Mouse (Mus musculus): ENCODE measurements around the gene Cdk2ap2. TPM values are rescaled to one million over a fixed set of nuclear protein-coding genes. Genes with fewer than 3 reads are reported as not detected.

The Cdk2ap2 gene
- polyA plus RNA-seq, 3 experiments from 2014 or later: 329 to 406 (median 406) TPM

- no peak for ATAC-seq
Measured at GRCm38 (mm10) chr19:4140147-4140546, 43.2 kb downstream of the Cdk2ap2 start.

- no peak for ATAC-seq
Measured at GRCm38 (mm10) chr19:4142416-4143173, 45.6 kb downstream of the Cdk2ap2 start.

- ATAC-seq: no peak
Measured at GRCm38 (mm10) chr19:4143759-4144268, 46.8 kb downstream of the Cdk2ap2 start, which contains the start of gene Cabp4. Gene Cabp4, minus strand, starts transcription at chr19:4144033.

GRCm38 (mm10) chr19:4144550-4145498 is 47.8 kb downstream of the Cdk2ap2 start:
- ATAC-seq: no peak

- no peak for ATAC-seq
Measured at GRCm38 (mm10) chr19:4145936-4146335, 49.0 kb downstream of the Cdk2ap2 start.

- ATAC-seq: no peak
Measured at GRCm38 (mm10) chr19:4146366-4147021, 49.5 kb downstream of the Cdk2ap2 start.

GRCm38 (mm10) chr19:4147022-4147405 is 50.0 kb downstream of the Cdk2ap2 start:
- no peak for ATAC-seq

GRCm38 (mm10) chr19:4147782-4148490 is 51.0 kb downstream of the Cdk2ap2 start:
- no peak for ATAC-seq

GRCm38 (mm10) chr19:4148491-4148806 is 51.5 kb downstream of the Cdk2ap2 start, which contains the start of gene Coro1b:
Gene Coro1b, plus strand, starts transcription at chr19:4148619.
- peak; percentile 97 for ATAC-seq

Other genes with a start within 250 kb of the Cdk2ap2 start
- gene Chka, start 245.4 kb upstream of the Cdk2ap2 start, polyA plus RNA-seq (2017; shearing (Covaris generic)): 1 to 10 TPM; 1.6 to 4.9 (median 4.3) TPM
- gene Tcirg1, start 190.0 kb upstream of the Cdk2ap2 start, polyA plus RNA-seq (2017; shearing (Covaris generic)): 10 to 100 TPM; 57.2 to 85.0 (median 60.4) TPM
- gene Ndufs8, start 184.4 kb upstream of the Cdk2ap2 start, polyA plus RNA-seq (2017; shearing (Covaris generic)): 100 to 1,000 TPM; 219 to 266 (median 256) TPM
- gene Aldh3b1, start 167.4 kb upstream of the Cdk2ap2 start, polyA plus RNA-seq (2017; shearing (Covaris generic)): under 1 TPM in 1 of 3 experiments, not detected in 2; 0.36 TPM
- gene Unc93b1, start 162.0 kb upstream of the Cdk2ap2 start, polyA plus RNA-seq (2017; shearing (Covaris generic)): 10 to 100 TPM; 23.5 to 38.0 (median 26.2) TPM
- not detected for gene Aldh3b3, start 138.5 kb upstream of the Cdk2ap2 start, polyA plus RNA-seq (2017; shearing (Covaris generic))
- not detected for gene Aldh3b2, start 124.9 kb upstream of the Cdk2ap2 start, polyA plus RNA-seq (2017; shearing (Covaris generic))
- 1 to 10 TPM in 2 of 3 experiments, under 1 TPM in 1; 0.73 to 2.3 (median 2.2) TPM for gene Acy3, start 110.6 kb upstream of the Cdk2ap2 start, polyA plus RNA-seq (2017; shearing (Covaris generic))
- not detected for gene Tbx10, start 104.4 kb upstream of the Cdk2ap2 start, polyA plus RNA-seq (2017; shearing (Covaris generic))
- 10 to 100 TPM; 10.3 to 16.2 (median 15.9) TPM for gene Nudt8, start 96.6 kb upstream of the Cdk2ap2 start, polyA plus RNA-seq (2017; shearing (Covaris generic))
- under 1 TPM; 0.16 to 0.99 (median 0.44) TPM for gene Gm49405, start 96.6 kb upstream of the Cdk2ap2 start, polyA plus RNA-seq (2017; shearing (Covaris generic))
- 1 to 10 TPM in 2 of 3 experiments, under 1 TPM in 1; 0.31 to 2.8 (median 1.6) TPM for gene Doc2g, start 93.9 kb upstream of the Cdk2ap2 start, polyA plus RNA-seq (2017; shearing (Covaris generic))
- gene Ndufv1, start 84.4 kb upstream of the Cdk2ap2 start, polyA plus RNA-seq (2017; shearing (Covaris generic)): 100 to 1,000 TPM; 104 to 136 (median 114) TPM
- 100 to 1,000 TPM; 417 to 553 (median 508) TPM for gene Gstp1, start 59.2 kb upstream of the Cdk2ap2 start, polyA plus RNA-seq (2017; shearing (Covaris generic))
- gene Gstp2, start 51.2 kb upstream of the Cdk2ap2 start, polyA plus RNA-seq (2017; shearing (Covaris generic)): 10 to 100 TPM in 1 of 3 experiments, 1 to 10 TPM in 1, under 1 TPM in 1; 0.72 to 12.0 (median 5.0) TPM
- gene Gstp3, start 37.6 kb upstream of the Cdk2ap2 start, polyA plus RNA-seq (2017; shearing (Covaris generic)): 100 to 1,000 TPM; 178 to 293 (median 197) TPM
- gene Cabp2, start 15.6 kb upstream of the Cdk2ap2 start, polyA plus RNA-seq (2017; shearing (Covaris generic)): not detected
- 100 to 1,000 TPM in 1 of 3 experiments, 10 to 100 TPM in 2; 80.6 to 147 (median 88.8) TPM for gene Pitpnm1, start 2.8 kb downstream of the Cdk2ap2 start, polyA plus RNA-seq (2017; shearing (Covaris generic))
- gene Aip, start 28.7 kb downstream of the Cdk2ap2 start, polyA plus RNA-seq (2017; shearing (Covaris generic)): 100 to 1,000 TPM; 171 to 228 (median 197) TPM
- gene Gpr152, start 42.6 kb downstream of the Cdk2ap2 start, polyA plus RNA-seq (2017; shearing (Covaris generic)): under 1 TPM in 1 of 3 experiments, not detected in 2; 0.22 TPM
- gene Cabp4, start 46.9 kb downstream of the Cdk2ap2 start, polyA plus RNA-seq (2017; shearing (Covaris generic)): 1 to 10 TPM in 1 of 3 experiments, under 1 TPM in 2; 0.91 to 1.1 (median 0.97) TPM
- gene Coro1b, start 51.4 kb downstream of the Cdk2ap2 start, polyA plus RNA-seq (2017; shearing (Covaris generic)): 100 to 1,000 TPM; 228 to 269 (median 241) TPM
- gene Ptprcap, start 56.4 kb downstream of the Cdk2ap2 start, polyA plus RNA-seq (2017; shearing (Covaris generic)): 100 to 1,000 TPM; 802 to 889 (median 855) TPM
- 10 to 100 TPM; 26.3 to 35.3 (median 30.1) TPM for gene Rps6kb2, start 66.2 kb downstream of the Cdk2ap2 start, polyA plus RNA-seq (2017; shearing (Covaris generic))
- 10 to 100 TPM in 2 of 3 experiments, 1 to 10 TPM in 1; 5.2 to 12.9 (median 11.9) TPM for gene Carns1, start 78.3 kb downstream of the Cdk2ap2 start, polyA plus RNA-seq (2017; shearing (Covaris generic))
- 100 to 1,000 TPM; 608 to 658 (median 621) TPM for gene Tbc1d10c, start 94.1 kb downstream of the Cdk2ap2 start, polyA plus RNA-seq (2017; shearing (Covaris generic))
- 1,000 to 10,000 TPM in 1 of 3 experiments, 100 to 1,000 TPM in 2; 808 to 1,210 (median 823) TPM for gene Ppp1ca, start 94.9 kb downstream of the Cdk2ap2 start, polyA plus RNA-seq (2017; shearing (Covaris generic))
- 10 to 100 TPM; 43.6 to 63.0 (median 59.1) TPM for gene Rad9a, start 104.5 kb downstream of the Cdk2ap2 start, polyA plus RNA-seq (2017; shearing (Covaris generic))
- gene Clcf1, start 117.1 kb downstream of the Cdk2ap2 start, polyA plus RNA-seq (2017; shearing (Covaris generic)): 10 to 100 TPM; 13.4 to 51.6 (median 33.9) TPM
- gene AC109138.7, start 117.2 kb downstream of the Cdk2ap2 start, polyA plus RNA-seq (2017; shearing (Covaris generic)): not detected
- 100 to 1,000 TPM in 2 of 3 experiments, 10 to 100 TPM in 1; 96.4 to 134 (median 118) TPM for gene Pold4, start 134.7 kb downstream of the Cdk2ap2 start, polyA plus RNA-seq (2017; shearing (Covaris generic))
- 10 to 100 TPM in 2 of 3 experiments, 1 to 10 TPM in 1; 9.6 to 14.5 (median 13.6) TPM for gene Ssh3, start 172.0 kb downstream of the Cdk2ap2 start, polyA plus RNA-seq (2017; shearing (Covaris generic))
- 1 to 10 TPM in 2 of 3 experiments, under 1 TPM in 1; 0.87 to 3.0 (median 2.3) TPM for gene Ankrd13d, start 186.0 kb downstream of the Cdk2ap2 start, polyA plus RNA-seq (2017; shearing (Covaris generic))
- gene Grk2, start 209.0 kb downstream of the Cdk2ap2 start, polyA plus RNA-seq (2017; shearing (Covaris generic)): 10 to 100 TPM; 81.3 to 90.8 (median 85.9) TPM